Mouse (Mus musculus): ENCODE results near the gene Casd1. TPM values are rescaled to one million over a fixed set of nuclear protein-coding genes. Genes with fewer than 3 reads are reported as not detected.

The Casd1 gene
- polyA plus RNA-seq, 1 experiment from 2014 or later = 26.0 TPM

- no peaks in the 10 kb centered on the region for H3K4me1 ChIP-seq
- no peak overlapping the region for H3K9ac ChIP-seq
- 34% methylated on average over 2 of the region's 2 CpGs for WGBS
- H3K27me3 ChIP-seq (replicated peaks) = no peaks in the 10 kb centered on the region
- no peak overlapping the region for H3K4me3 ChIP-seq
- no peaks in the 10 kb centered on the region for H3K36me3 ChIP-seq
- ATAC-seq (ENCODE audit: extremely low read depth, insufficient number of reproducible peaks, low FRiP score, low TSS enrichment) = no peak
- H3K9me3 ChIP-seq = no peaks in the 10 kb centered on the region
- no peak overlapping the region for H3K4me2 ChIP-seq
- H3K27ac ChIP-seq (replicated peaks) = no peak overlapping the region
These were observed 62.9 kb downstream of the Casd1 start for GRCm38 (mm10) chr6:4663516-4663915.

- Histone ChIP-seq H3K9ac (no peak overlapping the region), H3K36me3 (no peaks in the 10 kb centered on the region)
- 32% methylated on average over 2 of the region's 2 CpGs for WGBS
These were observed 63.7 kb downstream of the Casd1 start for GRCm38 (mm10) chr6:4664313-4664712.

GRCm38 (mm10) chr6:4665154-4665553 is 64.5 kb downstream of the Casd1 start:
- Histone ChIP-seq H3K9ac (no peak overlapping the region), H3K36me3 (no peaks in the 10 kb centered on the region), H3K9me3 (no peaks in the 10 kb centered on the region), H3K27ac (replicated peaks) (no peak overlapping the region), H3K27me3 (replicated peaks) (no peaks in the 10 kb centered on the region), H3K4me3 (no peak overlapping the region), H3K4me1 (no peaks in the 10 kb centered on the region), H3K4me2 (no peak overlapping the region)
- WGBS = 87% methylated on average over 6 of the region's 6 CpGs
- ATAC-seq (ENCODE audit: extremely low read depth, insufficient number of reproducible peaks, low FRiP score, low TSS enrichment) = no peak

More at GRCm38 (mm10) chr6:4664313-4664712, 63.7 kb downstream of the Casd1 start:
- Histone ChIP-seq H3K4me3 (no peak overlapping the region), H3K4me1 (no peaks in the 10 kb centered on the region), H3K27ac (replicated peaks) (no peak overlapping the region), H3K27me3 (replicated peaks) (no peaks in the 10 kb centered on the region), H3K4me2 (no peak overlapping the region), H3K9me3 (no peaks in the 10 kb centered on the region)
- no peak for ATAC-seq (ENCODE audit: extremely low read depth, insufficient number of reproducible peaks, low FRiP score, low TSS enrichment)

- no peak for ATAC-seq (ENCODE audit: extremely low read depth, insufficient number of reproducible peaks, low FRiP score, low TSS enrichment)
- Histone ChIP-seq H3K27me3 (replicated peaks) (no peaks in the 10 kb centered on the region), H3K9ac (no peak overlapping the region), H3K27ac (replicated peaks) (no peak overlapping the region), H3K4me3 (no peak overlapping the region), H3K36me3 (peaks cover 13% of the 10 kb centered on the region), H3K4me2 (no peak overlapping the region), H3K9me3 (no peaks in the 10 kb centered on the region), H3K4me1 (no peaks in the 10 kb centered on the region)
- WGBS = 81% methylated on average over 1 of the region's 1 CpGs
These were observed 76.7 kb downstream of the Casd1 start for GRCm38 (mm10) chr6:4677356-4677761.

DNA sequence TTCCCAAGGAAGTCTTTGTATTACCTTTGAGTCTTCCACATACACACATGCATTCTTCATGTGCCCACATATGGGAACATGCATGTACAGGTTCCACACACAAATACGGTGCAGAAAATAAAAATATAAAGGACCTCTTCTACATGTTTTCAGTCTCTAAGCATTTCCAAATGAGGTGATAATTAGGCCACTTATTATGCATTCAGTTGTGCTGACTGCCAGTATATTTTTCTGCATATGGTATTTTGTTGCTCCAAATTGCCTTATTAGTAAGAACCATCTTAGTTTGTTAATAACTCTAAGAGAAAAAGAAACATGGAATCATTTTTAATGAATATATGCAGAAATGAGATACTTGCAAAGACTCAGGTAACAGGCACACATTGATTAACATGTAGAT is 79.3 kb downstream of the Casd1 start:
- Histone ChIP-seq H3K36me3 (peaks cover 5% of the 10 kb centered on the region; the same call in 1 of the 2 replicates), H3K4me3 (no peak overlapping the region), H3K27me3 (replicated peaks) (no peaks in the 10 kb centered on the region), H3K9me3 (no peaks in the 10 kb centered on the region), H3K4me2 (no peak overlapping the region), H3K4me1 (peaks cover 2% of the 10 kb centered on the region; the same call in 1 of the 2 replicates), H3K27ac (replicated peaks) (no peak overlapping the region), H3K9ac (no peak overlapping the region)
- ATAC-seq (ENCODE audit: extremely low read depth, insufficient number of reproducible peaks, low FRiP score, low TSS enrichment) = no peak
- 74% methylated on average over 1 of the region's 1 CpGs for WGBS

DNA sequence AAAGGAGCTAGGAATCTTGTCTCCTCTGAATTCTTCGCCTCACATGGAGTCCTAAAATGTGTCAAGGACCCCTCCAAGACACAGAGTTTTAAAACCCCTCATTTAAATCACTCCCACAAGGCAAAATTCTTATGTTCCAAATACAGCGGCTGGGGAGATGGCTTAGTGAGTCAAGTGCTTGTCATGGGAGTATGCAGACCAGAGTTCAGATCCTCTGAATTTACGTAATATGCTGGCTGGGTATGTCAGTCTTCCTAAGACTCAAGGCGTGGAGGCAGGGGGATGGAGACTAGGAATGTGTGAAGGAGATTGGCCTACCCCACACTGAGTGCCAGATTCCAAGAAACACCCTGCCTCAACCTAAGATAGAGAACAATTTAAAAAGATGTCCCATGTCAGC is 79.9 kb downstream of the Casd1 start:
- Histone ChIP-seq H3K4me3 (no peak overlapping the region), H3K9ac (no peak overlapping the region)
- 74% methylated on average over 4 of the region's 4 CpGs for WGBS

GRCm38 (mm10) chr6:4684706-4685340 is 84.2 kb downstream of the Casd1 start:
- Histone ChIP-seq H3K4me2 (no peak overlapping the region), H3K9ac (no peak overlapping the region), H3K9me3 (no peaks in the 10 kb centered on the region), H3K36me3 (peaks cover 13% of the 10 kb centered on the region), H3K27me3 (replicated peaks) (no peaks in the 10 kb centered on the region), H3K4me1 (peaks cover 3% of the 10 kb centered on the region; the same call in 1 of the 2 replicates), H3K4me3 (no peak overlapping the region), H3K27ac (replicated peaks) (no peak overlapping the region)
- WGBS = 57% methylated on average over 10 of the region's 10 CpGs
- no peak for ATAC-seq (ENCODE audit: extremely low read depth, insufficient number of reproducible peaks, low FRiP score, low TSS enrichment)

More for the DNA sequence above, 79.9 kb downstream of the Casd1 start:
- Histone ChIP-seq H3K4me1 (peaks cover 3% of the 10 kb centered on the region; the same call in 1 of the 2 replicates), H3K27me3 (replicated peaks) (no peaks in the 10 kb centered on the region), H3K36me3 (peaks cover 5% of the 10 kb centered on the region; the same call in 1 of the 2 replicates), H3K4me2 (no peak overlapping the region), H3K27ac (replicated peaks) (no peak overlapping the region), H3K9me3 (no peaks in the 10 kb centered on the region)
- no peak for ATAC-seq (ENCODE audit: extremely low read depth, insufficient number of reproducible peaks, low FRiP score, low TSS enrichment)

DNA sequence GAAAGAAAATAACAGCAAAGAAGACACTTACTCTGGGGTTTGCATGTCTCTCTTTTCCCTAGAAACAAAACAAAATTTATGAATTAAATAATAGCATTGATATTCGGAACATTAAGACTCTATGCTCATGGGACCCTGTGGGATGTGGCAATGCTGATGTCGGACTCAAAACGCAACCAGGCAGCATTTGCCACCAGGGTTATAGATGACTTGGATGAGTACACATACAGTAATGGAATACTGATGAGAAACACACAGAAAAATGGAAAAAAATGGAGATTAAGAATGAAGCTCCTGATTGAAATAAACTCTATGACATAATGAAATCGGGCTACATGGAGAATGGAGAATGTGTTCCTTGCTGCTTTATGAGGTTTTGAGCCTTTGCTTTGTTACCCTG is 89.8 kb downstream of the Casd1 start:
- Histone ChIP-seq H3K27ac (replicated peaks) (no peak overlapping the region), H3K4me1 (no peaks in the 10 kb centered on the region), H3K36me3 (peaks cover 25% of the 10 kb centered on the region), H3K9ac (no peak overlapping the region), H3K4me2 (no peak overlapping the region), H3K9me3 (no peaks in the 10 kb centered on the region), H3K27me3 (replicated peaks) (no peaks in the 10 kb centered on the region), H3K4me3 (no peak overlapping the region)
- 83% methylated on average over 4 of the region's 4 CpGs for WGBS
- ATAC-seq (ENCODE audit: extremely low read depth, insufficient number of reproducible peaks, low FRiP score, low TSS enrichment) = no peak

Other genes starting within 250 kb of the Casd1 start
- 253 and 328 TPM in 2 replicates for gene Col1a2, start 96.0 kb upstream of the Casd1 start, polyA plus RNA-seq (2015; fragmentation: Nextera tagmentation; extraction: Ambion mirVana)
- 55.9 and 56.9 TPM in 2 replicates for gene Sgce, start 146.4 kb downstream of the Casd1 start, polyA plus RNA-seq (2015; fragmentation: Nextera tagmentation; extraction: Ambion mirVana)
- 2.5 and 2.6 TPM in 2 replicates for gene Peg10, start 146.5 kb downstream of the Casd1 start, polyA plus RNA-seq (2015; fragmentation: Nextera tagmentation; extraction: Ambion mirVana)